Mouse (Mus musculus): ENCODE results near the gene Itsn2. TPM values are rescaled to one million over a fixed set of nuclear protein-coding genes. Genes with fewer than 3 reads are reported as not detected.
"Not testable (repeated sequence)": the region's sequence is repeated elsewhere in the genome, so short reads cannot be mapped to it uniquely, and the experiment has no call there.

Gene Itsn2
- polyA plus RNA-seq, 1 experiment = 8.4 TPM

DNA sequence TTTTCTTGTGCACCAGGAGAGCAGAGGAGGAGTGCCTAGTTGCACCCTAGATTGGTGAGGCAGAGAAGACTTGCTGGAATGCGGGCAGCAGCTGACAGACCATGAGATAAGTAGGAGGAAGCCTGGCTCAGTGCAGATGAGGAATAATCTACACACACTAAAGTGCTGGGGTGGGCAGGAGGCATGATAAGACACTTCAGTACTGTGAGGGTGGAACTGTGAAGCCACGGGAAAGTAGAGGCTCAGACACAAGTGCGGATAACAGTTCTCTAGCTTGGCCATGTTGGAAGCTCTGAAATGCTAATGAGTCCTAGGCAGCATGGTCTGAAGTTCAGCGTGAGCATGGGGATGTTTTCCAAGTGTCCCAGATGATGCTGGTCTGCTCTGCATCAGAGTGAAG, 87.5 kb downstream of the Itsn2 start:
- no peak overlapping the region for H3ac ChIP-seq (ENCODE audit: control insufficient read depth, insufficient read length)
- peaks cover 10% of the 10 kb centered on the region for H3K36me3 ChIP-seq (ENCODE audit: control insufficient read depth, insufficient read depth)
- H3K4me3 ChIP-seq = no peak overlapping the region
- no peaks in the 10 kb centered on the region for H3K79me2 ChIP-seq (ENCODE audit: control insufficient read depth, insufficient read depth)
- H3K27me3 ChIP-seq (ENCODE audit: control insufficient read depth, insufficient read depth, insufficient read length) = no peaks in the 10 kb centered on the region
- no peak overlapping the region for H3K4me2 ChIP-seq (ENCODE audit: low read depth)
- no peak for TF ChIP-seq REST (IDR thresholded peaks at IDR 0.05; ENCODE audit: insufficient read depth, insufficient read length)
- peak in 1 of 3 experiments; percentile 27 for TF ChIP-seq MYOD1 (IDR thresholded peaks at IDR 0.05; ENCODE audit: control insufficient read depth in 1 of 3, insufficient read length in 2 of 3, low read depth in 2 of 3)
- TF ChIP-seq MYOG (IDR thresholded peaks at IDR 0.05; ENCODE audit: control insufficient read depth in 1 of 3, insufficient read depth in 1 of 3, insufficient read length in 2 of 3, low read depth in 2 of 3) = peak in 1 of 3 experiments; percentile 33

DNA sequence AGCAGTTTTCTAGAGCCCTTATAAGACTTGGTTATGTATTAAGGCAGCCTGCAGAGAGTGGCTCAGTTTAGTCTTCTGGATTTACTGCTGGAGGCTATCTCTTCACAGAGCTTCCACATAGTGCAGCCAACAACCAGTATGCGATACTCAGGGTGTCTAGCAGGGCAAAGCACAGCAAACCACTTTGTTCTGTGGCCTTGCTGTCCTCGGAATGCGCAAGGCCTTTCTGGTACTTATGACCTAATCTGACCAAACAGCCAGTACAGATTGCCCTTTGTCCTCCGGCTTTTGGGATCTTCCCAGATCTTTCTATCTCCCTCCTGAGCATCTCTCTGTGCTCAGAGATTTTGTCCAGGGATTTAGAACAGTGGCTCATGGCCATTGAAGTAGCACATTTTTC, 93.0 kb downstream of the Itsn2 start:
- Histone ChIP-seq H3ac (ENCODE audit: control insufficient read depth, insufficient read length) (no peak overlapping the region), H3K79me2 (ENCODE audit: control insufficient read depth, insufficient read depth) (no peaks in the 10 kb centered on the region), H3K27me3 (ENCODE audit: control insufficient read depth, insufficient read depth, insufficient read length) (no peaks in the 10 kb centered on the region), H3K4me2 (ENCODE audit: low read depth) (no peak overlapping the region), H3K36me3 (ENCODE audit: control insufficient read depth, insufficient read depth) (peaks cover 5% of the 10 kb centered on the region), H3K4me3 (no peak overlapping the region)
- TF ChIP-seq MYOD1 (IDR thresholded peaks at IDR 0.05; ENCODE audit: control insufficient read depth in 1 of 3, insufficient read length in 2 of 3, low read depth in 2 of 3) (no peak), REST (IDR thresholded peaks at IDR 0.05; ENCODE audit: insufficient read depth, insufficient read length) (no peak), MAX (IDR thresholded peaks at IDR 0.05; ENCODE audit: low read depth) (no peak), SRF (IDR thresholded peaks at IDR 0.05; ENCODE audit: control insufficient read depth, insufficient read length, low read depth) (no peak)

DNA sequence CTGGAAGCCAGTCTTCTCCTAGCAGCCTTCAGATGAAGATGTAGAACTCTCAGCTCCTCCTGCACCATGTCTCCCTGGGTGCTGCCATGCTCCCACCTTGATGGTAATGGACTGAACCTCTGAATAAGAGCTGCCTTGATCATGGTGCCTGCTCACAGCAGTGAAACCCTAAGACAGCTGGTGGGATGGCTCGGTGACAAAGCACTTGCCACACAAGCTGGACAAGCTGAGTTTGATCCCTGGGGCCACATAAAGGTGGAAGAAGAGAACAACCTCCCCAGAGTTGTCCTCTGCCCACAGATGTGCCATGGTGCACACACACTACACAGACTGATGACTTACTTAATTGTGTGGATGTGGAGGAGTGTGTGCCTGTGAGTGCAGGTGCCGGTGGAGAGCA, 95.9 kb downstream of the Itsn2 start:
- H3K4me3 ChIP-seq = no peak overlapping the region
- no peak for TF ChIP-seq MAX (IDR thresholded peaks at IDR 0.05; ENCODE audit: low read depth)
- H3K36me3 ChIP-seq (ENCODE audit: control insufficient read depth, insufficient read depth) = no peaks in the 10 kb centered on the region
- H3K4me2 ChIP-seq (ENCODE audit: low read depth) = no peak overlapping the region
- H3K27me3 ChIP-seq (ENCODE audit: control insufficient read depth, insufficient read depth, insufficient read length) = no peaks in the 10 kb centered on the region
- no peaks in the 10 kb centered on the region for H3K79me2 ChIP-seq (ENCODE audit: control insufficient read depth, insufficient read depth)
- H3ac ChIP-seq (ENCODE audit: control insufficient read depth, insufficient read length) = no peak overlapping the region

DNA sequence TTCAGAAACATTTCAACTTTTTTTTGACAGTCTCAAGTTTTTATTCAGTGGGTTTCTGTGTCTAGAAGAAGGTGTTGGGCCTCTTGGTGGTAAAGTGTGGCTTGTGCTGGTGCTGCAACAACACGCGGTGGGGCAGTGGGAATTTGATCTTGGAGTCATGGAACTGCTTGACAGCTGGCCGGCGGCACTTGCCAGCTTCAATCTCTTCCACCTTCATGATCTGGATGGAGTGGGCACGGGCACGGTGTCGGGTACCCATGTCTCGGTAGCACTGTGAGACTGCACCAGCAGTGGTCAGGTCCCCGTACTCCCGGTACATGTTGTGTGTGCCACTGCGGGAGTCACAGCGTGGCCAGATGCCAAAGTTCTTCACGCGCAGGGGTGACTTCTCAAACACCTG, 96.9 kb downstream of the Itsn2 start:
- Histone ChIP-seq H3K27me3 (ENCODE audit: control insufficient read depth, insufficient read depth, insufficient read length) (no peaks in the 10 kb centered on the region), H3K36me3 (ENCODE audit: control insufficient read depth, insufficient read depth) (no peaks in the 10 kb centered on the region), H3K4me3 (no peak overlapping the region), H3ac (ENCODE audit: control insufficient read depth, insufficient read length) (no peak overlapping the region), H3K79me2 (ENCODE audit: control insufficient read depth, insufficient read depth) (no peaks in the 10 kb centered on the region), H3K4me2 (ENCODE audit: low read depth) (no peak overlapping the region)
- TF ChIP-seq MYOG (IDR thresholded peaks at IDR 0.05; ENCODE audit: control insufficient read depth in 1 of 3, insufficient read depth in 1 of 3, insufficient read length in 2 of 3, low read depth in 2 of 3) (peak in 1 of 3 experiments; percentile 56), MYOD1 (IDR thresholded peaks at IDR 0.05; ENCODE audit: control insufficient read depth in 1 of 3, insufficient read length in 2 of 3, low read depth in 2 of 3) (peak in 2 of 3 experiments; percentile 42 to 54), E2F4 (IDR thresholded peaks at IDR 0.05; ENCODE audit: insufficient read depth) (no peak)

DNA sequence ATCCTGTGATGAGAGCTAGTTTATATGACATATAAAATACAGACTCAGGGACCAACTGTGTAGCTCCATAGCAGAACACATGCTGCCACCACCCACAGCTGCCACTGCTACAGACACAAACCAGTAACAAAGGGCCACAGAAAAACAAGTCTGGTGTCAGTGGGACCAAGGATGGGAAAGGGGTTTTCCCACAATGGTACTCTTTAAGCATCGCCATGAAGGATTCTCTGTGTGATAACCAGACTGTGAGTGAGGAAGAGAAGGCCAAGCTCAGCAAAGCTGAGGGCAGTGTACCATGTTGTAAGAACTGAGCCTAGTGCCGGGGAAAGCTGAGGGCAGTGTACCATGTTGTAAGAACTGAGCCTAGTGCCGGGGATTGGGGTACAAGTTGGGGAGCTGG, 98.8 kb downstream of the Itsn2 start:
- H3K36me3 ChIP-seq (ENCODE audit: control insufficient read depth, insufficient read depth) = no peaks in the 10 kb centered on the region
- no peaks in the 10 kb centered on the region for H3K27me3 ChIP-seq (ENCODE audit: control insufficient read depth, insufficient read depth, insufficient read length)
- no peak for TF ChIP-seq USF1 (IDR thresholded peaks at IDR 0.05; ENCODE audit: low read depth)
- no peak for TF ChIP-seq MYOG (IDR thresholded peaks at IDR 0.05; ENCODE audit: control insufficient read depth in 1 of 3, insufficient read depth in 1 of 3, insufficient read length in 2 of 3, low read depth in 2 of 3)
- TF ChIP-seq REST (IDR thresholded peaks at IDR 0.05; ENCODE audit: insufficient read depth, insufficient read length) = no peak
- TF ChIP-seq SRF (IDR thresholded peaks at IDR 0.05; ENCODE audit: control insufficient read depth, insufficient read length, low read depth) = no peak
- TF ChIP-seq TCF3 (IDR thresholded peaks at IDR 0.05; ENCODE audit: insufficient read length, low read depth) = no peak
- TF ChIP-seq POLR2A (IDR thresholded peaks at IDR 0.05; ENCODE audit: insufficient read length, low read depth) = no peak

DNA sequence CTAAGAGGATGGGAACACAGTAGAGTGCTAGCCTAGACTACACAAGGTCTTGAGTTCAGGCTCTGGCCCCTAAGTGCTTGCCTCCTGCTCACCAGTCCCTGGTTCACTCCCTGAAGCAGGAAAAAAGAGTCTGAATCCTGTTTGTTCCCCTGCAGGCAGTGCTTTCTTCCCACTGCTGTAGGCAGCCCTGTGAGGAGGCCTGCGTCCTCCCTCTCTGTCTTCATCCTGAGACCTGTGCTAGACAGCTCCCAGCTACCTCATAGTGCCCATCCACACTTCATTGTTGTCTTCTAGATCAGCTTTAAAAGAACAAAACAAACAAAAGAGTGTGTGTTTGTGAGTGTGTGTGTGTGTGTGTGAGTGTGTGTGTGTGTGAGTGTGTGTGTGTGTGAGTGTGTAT, 102.1 kb downstream of the Itsn2 start:
- Histone ChIP-seq H3K27me3 (ENCODE audit: control insufficient read depth, insufficient read depth, insufficient read length) (no peaks in the 10 kb centered on the region), H3K36me3 (ENCODE audit: control insufficient read depth, insufficient read depth) (peaks cover 5% of the 10 kb centered on the region), H3K79me2 (ENCODE audit: control insufficient read depth, insufficient read depth) (no peaks in the 10 kb centered on the region), H3K4me2 (ENCODE audit: low read depth) (no peak overlapping the region), H3ac (ENCODE audit: control insufficient read depth, insufficient read length) (no peak overlapping the region), H3K4me3 (no peak overlapping the region)
- TF ChIP-seq MYOG (IDR thresholded peaks at IDR 0.05; ENCODE audit: control insufficient read depth in 1 of 3, insufficient read depth in 1 of 3, insufficient read length in 2 of 3, low read depth in 2 of 3) = no peak
- TF ChIP-seq POLR2AphosphoS2 (IDR thresholded peaks at IDR 0.05; ENCODE audit: insufficient read length, low read depth) = no peak
- TF ChIP-seq TCF3 (IDR thresholded peaks at IDR 0.05; ENCODE audit: insufficient read length, low read depth) = no peak

More for the DNA sequence above, 98.8 kb downstream of the Itsn2 start:
- Histone ChIP-seq H3ac (ENCODE audit: control insufficient read depth, insufficient read length) (no peak overlapping the region), H3K4me2 (ENCODE audit: low read depth) (no peak overlapping the region), H3K4me3 (no peak overlapping the region), H3K79me2 (ENCODE audit: control insufficient read depth, insufficient read depth) (no peaks in the 10 kb centered on the region)

DNA sequence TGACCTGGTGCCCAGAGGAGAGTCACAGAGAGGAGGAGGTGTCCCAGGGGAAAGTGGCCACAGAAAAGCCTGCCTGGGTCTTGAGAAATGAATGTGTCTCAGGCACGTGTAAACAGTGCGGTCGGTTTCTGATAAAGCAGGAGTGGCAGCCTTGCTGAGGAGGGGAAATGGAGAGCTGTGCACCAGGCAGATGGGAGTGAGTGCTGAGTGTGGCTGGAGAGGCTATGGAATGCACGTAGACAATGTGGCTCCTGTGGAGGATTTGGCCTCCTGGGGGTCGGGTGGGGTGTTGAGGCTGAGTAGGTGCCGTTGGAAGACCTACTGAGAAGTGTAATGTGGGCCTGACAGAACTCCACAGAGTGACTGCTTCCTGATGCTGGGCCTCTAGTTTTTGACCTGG, 113.2 kb downstream of the Itsn2 start:
- H3K4me2 ChIP-seq (ENCODE audit: low read depth); H3ac ChIP-seq (ENCODE audit: control insufficient read depth, insufficient read length); H3K4me3 ChIP-seq; H3K36me3 ChIP-seq (ENCODE audit: control insufficient read depth, insufficient read depth); H3K79me2 ChIP-seq (ENCODE audit: control insufficient read depth, insufficient read depth); H3K27me3 ChIP-seq (ENCODE audit: control insufficient read depth, insufficient read depth, insufficient read length): not testable (repeated sequence)

All from myocyte (in vitro differentiated cells).